Mouse (Mus musculus) erythroblast, embryonic 14.5 days (primary cell): ENCODE data around the gene Eif3j1.

Experiments
- GATA1 ChIP-seq: IDR thresholded peaks from 2 replicates; pipeline ENCODE4 v1.6.1; 2012; ENCODE audit warnings: low read length, inconsistent platforms, mixed read lengths
- TAL1 ChIP-seq: IDR thresholded peaks from 3 replicates; pipeline ENCODE4 v1.6.1; 2012; ENCODE audit warnings: low read length, inconsistent platforms, mixed read lengths

- TF ChIP-seq GATA1 (no peak), TAL1 (no peak)
These were observed 16.9 kb upstream of the Eif3j1 start for GRCm38 (mm10) chr2:122011441-122011840.
